In the genomic region with DNA sequence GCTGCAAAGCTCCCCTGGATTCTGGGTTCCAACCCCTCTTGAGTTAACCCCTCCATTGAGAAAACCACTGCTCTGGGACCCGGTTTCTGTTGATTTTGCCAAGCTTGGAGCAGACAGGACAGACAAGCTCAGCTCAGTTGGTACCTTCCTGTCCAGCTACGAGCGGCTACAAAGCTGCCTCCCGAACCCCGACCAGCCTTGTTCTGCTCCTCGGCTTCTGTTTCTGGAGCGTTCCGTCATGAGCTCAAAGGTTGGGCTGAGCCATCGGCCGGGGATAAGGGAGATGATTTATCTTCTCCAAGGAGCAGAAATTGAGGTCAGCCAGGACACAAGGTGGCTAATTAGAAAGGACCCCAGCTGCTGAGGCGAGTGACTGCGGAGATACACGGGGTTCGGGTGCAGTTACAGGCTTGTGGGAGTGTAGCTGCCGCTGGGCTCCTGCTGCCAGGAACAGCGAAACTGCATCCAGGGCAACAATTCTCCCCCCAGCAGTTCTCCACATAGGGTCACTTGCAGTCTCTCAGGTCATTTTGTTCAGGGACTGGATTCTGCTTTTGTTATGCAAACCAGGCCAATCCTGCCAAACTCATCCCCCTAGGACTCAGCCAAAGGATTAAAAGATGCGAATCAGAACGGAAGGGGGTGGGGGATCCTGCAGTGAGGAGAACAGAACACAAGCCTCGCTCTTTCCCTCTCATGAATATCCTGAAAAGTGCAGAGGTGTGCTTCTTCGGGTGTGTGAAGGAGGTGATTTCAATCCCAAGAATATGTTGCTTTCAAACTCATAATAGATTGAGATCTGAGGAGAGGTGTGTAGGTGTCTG, we compare ENCODE assay signal across 10 mouse cellular contexts. TPM values are rescaled to one million over a fixed set of nuclear protein-coding genes. Genes with fewer than 3 reads are reported as not detected.
DNase-seq lines count a peak whose midpoint lies in the region; ATAC-seq and TF ChIP-seq lines count a peak whose summit lies in the region.
"Had no signal": no experiment of that assay in that cellular context is flagged by ENCODE, and none has a peak within 500 bp of the region (broad histone marks: within the 10 kb centered on the region; RNA-seq: fewer than 3 reads in every experiment).

No protein-coding gene starts in this region.

- H3K4me1 ChIP-seq in E14TG2a.4 (replicated peaks; ENCODE audit: low read depth, low read length) = peaks cover 63% of the 10 kb centered on the region
- H3K4me1 ChIP-seq in embryonic facial prominence, embryonic 15.5 days = peaks cover 11% of the 10 kb centered on the region; the same call in 1 of the 2 replicates
- no peaks in the 10 kb centered on the region for H3K4me1 ChIP-seq in limb, embryonic 15.5 days
- no peaks in the 10 kb centered on the region for H3K4me1 ChIP-seq in liver, postnatal 0 days (ENCODE audit: insufficient read depth)
- no peaks in the 10 kb centered on the region for H3K4me1 ChIP-seq in liver, embryonic 11.5 days (replicated peaks; ENCODE audit: control insufficient read depth, insufficient read depth, low read length)

- H3K4me3 ChIP-seq in E14TG2a.4 (replicated peaks; ENCODE audit: low read length) = peak overlapping the region; percentile 66
- H3K4me3 ChIP-seq in embryonic facial prominence, embryonic 15.5 days (replicated peaks) = peak overlapping the region; percentile 17; the same call in 1 of the 2 replicates
- H3K4me3 ChIP-seq in limb, embryonic 15.5 days = 0 out of 2 replicates have a peak overlapping the region, but pooled peaks have one; percentile 1
- H3K4me3 ChIP-seq in liver, postnatal 0 days (ENCODE audit: low read depth, low read length) = no peak overlapping the region
- H3K4me3 ChIP-seq in liver, embryonic 11.5 days (ENCODE audit: low read depth, low read length) = no peak overlapping the region

- H3K9ac ChIP-seq in embryonic facial prominence, embryonic 15.5 days = no peak overlapping the region
- no peak overlapping the region for H3K9ac ChIP-seq in limb, embryonic 15.5 days
- H3K9ac ChIP-seq in liver, postnatal 0 days (replicated peaks) = no peak overlapping the region
- no peak overlapping the region for H3K9ac ChIP-seq in liver, embryonic 11.5 days (ENCODE audit: low read depth, low read length)

- no peak for DNase-seq in frontal cortex, postnatal 14 days (ENCODE audit: low spot score in 2 of 2)
- DNase-seq in liver, postnatal 0 days = no peak
- DNase-seq in lung, postnatal 25 days (ENCODE audit: low spot score) = no peak
- DNase-seq in liver, embryonic 11.5 days (ENCODE audit: low spot score) = no peak
- DNase-seq: kidney, adult 2 months had no signal

- 4% methylated on average over 20 of the region's 20 CpGs for WGBS in embryonic facial prominence, embryonic 15.5 days
- WGBS in limb, embryonic 15.5 days = 5% methylated on average over 20 of the region's 20 CpGs
- WGBS in liver, postnatal 0 days (ENCODE audit: insufficient replicate concordance) = 13% methylated on average over 20 of the region's 20 CpGs
- 10% methylated on average over 20 of the region's 20 CpGs for WGBS in liver, embryonic 11.5 days

- H3K27ac ChIP-seq in embryonic facial prominence, embryonic 15.5 days (replicated peaks) = no peak overlapping the region
- H3K27ac ChIP-seq in limb, embryonic 15.5 days = no peak overlapping the region
- no peak overlapping the region for H3K27ac ChIP-seq in liver, postnatal 0 days (ENCODE audit: low read depth)
- H3K27ac ChIP-seq in liver, embryonic 11.5 days (ENCODE audit: low read depth, low read length) = no peak overlapping the region

- no peaks in the 10 kb centered on the region for H3K36me3 ChIP-seq in E14TG2a.4 (ENCODE audit: insufficient read depth, low read length)
- H3K36me3 ChIP-seq in embryonic facial prominence, embryonic 15.5 days = no peaks in the 10 kb centered on the region
- H3K36me3 ChIP-seq in limb, embryonic 15.5 days = no peaks in the 10 kb centered on the region
- H3K36me3 ChIP-seq in liver, postnatal 0 days (replicated peaks; ENCODE audit: insufficient read depth, low read length) = no peaks in the 10 kb centered on the region
- H3K36me3 ChIP-seq in liver, embryonic 11.5 days (ENCODE audit: control insufficient read depth, insufficient read depth, low read length) = no peaks in the 10 kb centered on the region

- peak; percentile 77 for ATAC-seq in frontal cortex, adult (ENCODE audit: low TSS enrichment)
- no peak for ATAC-seq in embryonic facial prominence, embryonic 15.5 days (ENCODE audit: insufficient number of reproducible peaks, low FRiP score, low TSS enrichment, low read depth)
- ATAC-seq in limb, embryonic 15.5 days (ENCODE audit: insufficient number of reproducible peaks, low FRiP score, low TSS enrichment, low read depth) = no peak
- no peak for ATAC-seq in liver, postnatal 0 days
- ATAC-seq in liver, embryonic 11.5 days (replicated peaks; ENCODE audit: low FRiP score) = no peak

- TF ChIP-seq CTCF in E14TG2a.4 (conservative IDR thresholded peaks at IDR 0.05; ENCODE audit: low read length) = no peak
- no peak for TF ChIP-seq CTCF in liver, postnatal 0 days (IDR thresholded peaks at IDR 0.05; ENCODE audit: low read depth)

- H3K27me3 ChIP-seq in E14TG2a.4 (ENCODE audit: insufficient read depth, low read length) = peaks cover 6% of the 10 kb centered on the region; the same call in 1 of the 2 replicates
- H3K27me3 ChIP-seq in embryonic facial prominence, embryonic 15.5 days = peaks cover 29% of the 10 kb centered on the region
- peaks cover 27% of the 10 kb centered on the region for H3K27me3 ChIP-seq in limb, embryonic 15.5 days
- H3K27me3 ChIP-seq in liver, postnatal 0 days (ENCODE audit: insufficient read depth, low read length) = 0 out of 2 replicates have a peak, but pooled peaks cover 2% of the 10 kb centered on the region
- peaks cover 11% of the 10 kb centered on the region for H3K27me3 ChIP-seq in liver, embryonic 11.5 days (replicated peaks; ENCODE audit: control insufficient read depth, insufficient read depth, low read length)

- no peak for TF ChIP-seq EP300 in liver, postnatal 0 days (IDR thresholded peaks at IDR 0.05; ENCODE audit: low read depth)

- peak overlapping the region; percentile 41 for H3K4me2 ChIP-seq in embryonic facial prominence, embryonic 15.5 days (replicated peaks)
- H3K4me2 ChIP-seq in limb, embryonic 15.5 days = peak overlapping the region; percentile 23; the same call in 1 of the 2 replicates
- H3K4me2 ChIP-seq in liver, postnatal 0 days (ENCODE audit: low read depth, low read length) = no peak overlapping the region
- no peak overlapping the region for H3K4me2 ChIP-seq in liver, embryonic 11.5 days

- H3K9me3 ChIP-seq in E14TG2a.4 (ENCODE audit: low read length) = peaks cover 14% of the 10 kb centered on the region
- no peaks in the 10 kb centered on the region for H3K9me3 ChIP-seq in embryonic facial prominence, embryonic 15.5 days (replicated peaks)
- no peaks in the 10 kb centered on the region for H3K9me3 ChIP-seq in limb, embryonic 15.5 days
- no peaks in the 10 kb centered on the region for H3K9me3 ChIP-seq in liver, postnatal 0 days (ENCODE audit: low read length)
- H3K9me3 ChIP-seq in liver, embryonic 11.5 days (ENCODE audit: control insufficient read depth, low read length) = no peaks in the 10 kb centered on the region

RNA-seq across cellular contexts. Expression of gene Tmem132d, which starts 50.0 kb away (rescaled TPM):
- polyA plus RNA-seq in embryonic facial prominence, embryonic 15.5 days (2015; fragmentation: Nextera tagmentation; extraction: Ambion mirVana) = 1.1 and 1.8 TPM in 2 replicates
- polyA plus RNA-seq in limb, embryonic 15.5 days (2015; fragmentation: Nextera tagmentation; extraction: Ambion mirVana) = 0.63 and 0.94 TPM in 2 replicates
- not detected in 2 replicates for polyA plus RNA-seq in liver, postnatal 0 days (2015; fragmentation: Nextera tagmentation; extraction: Ambion mirVana)
- polyA plus RNA-seq in liver, embryonic 11.5 days (2014; fragmentation: Nextera tagmentation; extraction: Ambion mirVana) = 0.09 TPM in 1 of 2 replicates, not detected in the other
- polyA plus RNA-seq: C2C12; kidney, adult 2 months had no signal

Comparison
In these comparisons a context has a peak if more than half of its experiments do, and no peak if none do; other contexts are left out.
1. H3K4me3 ChIP-seq: peak in E14TG2a.4 (single experiment), embryonic facial prominence, embryonic 15.5 days (single experiment) and limb, embryonic 15.5 days (single experiment); none in liver, postnatal 0 days (single experiment) and liver, embryonic 11.5 days (single experiment).
2. H3K4me2 ChIP-seq: peak in embryonic facial prominence, embryonic 15.5 days (single experiment) and limb, embryonic 15.5 days (single experiment); none in liver, postnatal 0 days (single experiment) and liver, embryonic 11.5 days (single experiment).